Mouse (Mus musculus): ENCODE measurements around the gene Rfxap. TPM values are rescaled to one million over a fixed set of nuclear protein-coding genes. Genes with fewer than 3 reads are reported as not detected.

Gene Rfxap
- 26.1 and 26.8 TPM in 2 replicates for polyA plus RNA-seq (2015; fragmentation: Nextera tagmentation; extraction: Ambion mirVana)

DNA sequence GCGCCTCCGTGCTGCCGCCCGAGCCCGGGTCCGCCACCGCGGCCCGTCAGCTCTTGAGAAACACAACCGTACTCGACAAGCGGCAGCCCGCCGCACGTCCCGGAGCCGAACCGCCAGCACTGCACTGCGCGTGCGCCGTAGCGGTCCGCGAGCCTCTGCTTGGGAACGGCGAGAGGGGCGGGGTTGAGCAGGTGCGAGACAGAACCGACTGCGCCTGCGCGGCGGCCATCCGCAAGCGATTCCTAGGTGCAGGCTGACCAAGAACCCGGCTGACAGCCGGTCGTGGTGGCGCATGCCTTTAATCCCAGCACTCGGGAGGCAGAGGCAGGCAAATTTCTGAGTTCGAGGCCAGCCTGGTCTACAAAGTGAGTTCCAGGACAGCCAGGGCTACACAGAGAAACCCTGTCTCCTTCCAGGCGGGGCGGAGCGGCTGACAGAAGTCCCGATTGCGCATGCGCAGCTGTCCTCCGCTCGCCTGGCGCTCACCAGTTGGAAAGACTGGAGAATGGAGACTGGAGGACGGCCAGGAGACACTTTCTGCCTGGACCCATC lies at the start of gene Rfxap:
Gene Rfxap, minus strand, starts transcription at position 126 of the 552 bp plus-strand sequence.

DNA sequence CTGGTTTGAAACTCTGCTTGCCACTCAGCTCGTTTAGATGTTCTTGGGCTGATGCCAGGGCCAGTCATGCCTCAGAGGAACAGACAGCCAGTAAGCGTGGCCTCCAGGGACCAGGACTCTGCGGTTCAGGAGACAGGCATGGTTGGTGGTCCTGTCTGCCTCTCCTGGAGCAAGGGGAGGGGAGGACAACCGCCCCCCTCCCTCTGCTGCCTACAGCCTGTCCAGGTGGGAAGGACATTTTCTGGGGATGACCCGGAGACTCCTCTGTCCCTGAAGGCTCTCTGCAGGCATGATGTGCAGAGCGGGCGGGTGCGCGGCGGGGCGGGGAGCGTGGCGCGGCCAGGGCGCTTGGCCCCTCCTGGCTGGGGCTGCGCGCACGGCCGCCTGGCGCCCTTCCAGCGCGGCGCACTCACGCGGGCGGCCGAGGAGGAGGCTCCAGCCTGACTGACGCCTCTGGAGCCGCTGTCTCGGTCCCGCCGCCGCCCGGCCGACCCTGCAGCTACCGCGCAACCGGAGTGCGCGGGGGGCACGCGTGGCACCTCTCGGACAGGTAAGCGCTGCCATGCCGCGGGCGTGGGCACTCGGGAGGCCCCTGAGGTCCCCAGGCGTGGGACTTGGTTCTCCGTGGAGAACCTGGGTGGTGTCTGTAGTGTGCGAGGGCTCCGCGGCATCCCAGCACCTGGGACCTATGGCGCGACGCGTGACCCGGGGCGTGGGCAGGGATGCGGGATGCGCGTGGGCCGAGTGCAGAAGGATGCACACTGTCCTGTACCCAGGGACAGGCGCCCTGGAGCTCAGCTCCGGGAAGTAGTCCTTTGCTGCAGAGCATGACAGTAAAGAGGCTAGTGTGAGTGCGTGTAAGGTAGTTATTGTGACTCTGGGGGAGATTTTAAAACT lies 52.2 kb downstream of the Rfxap start, which contains the start of gene Smad9:
Gene Smad9, plus strand, starts transcription at position 438 of the 897 bp plus-strand sequence.

Other genes starting within 250 kb of the Rfxap start
- gene Supt20, start 115.0 kb downstream of the Rfxap start, polyA plus RNA-seq (2015; fragmentation: Nextera tagmentation; extraction: Ambion mirVana), result 43.5 and 47.1 TPM in 2 replicates
- gene Gm21958, start 93.4 kb downstream of the Rfxap start, polyA plus RNA-seq (2015; fragmentation: Nextera tagmentation; extraction: Ambion mirVana), result 0.42 TPM in 1 of 2 replicates, not detected in the other
- 101 and 107 TPM in 2 replicates for gene Exosc8, start 72.4 kb downstream of the Rfxap start, polyA plus RNA-seq (2015; fragmentation: Nextera tagmentation; extraction: Ambion mirVana)
- 38.8 and 41.0 TPM in 2 replicates for gene Alg5, start 72.3 kb downstream of the Rfxap start, polyA plus RNA-seq (2015; fragmentation: Nextera tagmentation; extraction: Ambion mirVana)
- 0.13 and 0.22 TPM in 2 replicates for gene Smad9, start 52.2 kb downstream of the Rfxap start, polyA plus RNA-seq (2015; fragmentation: Nextera tagmentation; extraction: Ambion mirVana)
- gene Sertm1, start 108.1 kb upstream of the Rfxap start, polyA plus RNA-seq (2015; fragmentation: Nextera tagmentation; extraction: Ambion mirVana), result not detected in 2 replicates
- gene Ccna1, start 247.7 kb upstream of the Rfxap start, polyA plus RNA-seq (2015; fragmentation: Nextera tagmentation; extraction: Ambion mirVana), result 0.46 and 0.61 TPM in 2 replicates

All from spleen, postnatal 0 days (tissue).